Mouse (Mus musculus) kidney, adult 2 months (tissue): Measurements from ENCODE around the gene Lamb1.

Experiments used
- CTCF ChIP-seq: fragments of 200-500 bp; conservative IDR thresholded peaks from 2 replicates; pipeline ENCODE4 v1.5.1; 2011; ENCODE audit warnings: low read depth, mild to moderate bottlenecking, control low read depth, low read length, moderate library complexity, mixed read lengths; ENCODE audit not compliant: insufficient read depth, insufficient read length
- POLR2A ChIP-seq: fragments of 200-500 bp; IDR thresholded peaks from one replicate; pipeline ENCODE4 v1.6.1; 2011; ENCODE audit warnings: low read depth, low read length, control low read depth

GRCm38 (mm10) chr12:31269020-31269597 lies 4.1 kb downstream of the Lamb1 start:
- no peak for TF ChIP-seq CTCF
- no peak for TF ChIP-seq POLR2A
